14 mouse cellular contexts compared by ENCODE assay signal in the genomic region with DNA sequence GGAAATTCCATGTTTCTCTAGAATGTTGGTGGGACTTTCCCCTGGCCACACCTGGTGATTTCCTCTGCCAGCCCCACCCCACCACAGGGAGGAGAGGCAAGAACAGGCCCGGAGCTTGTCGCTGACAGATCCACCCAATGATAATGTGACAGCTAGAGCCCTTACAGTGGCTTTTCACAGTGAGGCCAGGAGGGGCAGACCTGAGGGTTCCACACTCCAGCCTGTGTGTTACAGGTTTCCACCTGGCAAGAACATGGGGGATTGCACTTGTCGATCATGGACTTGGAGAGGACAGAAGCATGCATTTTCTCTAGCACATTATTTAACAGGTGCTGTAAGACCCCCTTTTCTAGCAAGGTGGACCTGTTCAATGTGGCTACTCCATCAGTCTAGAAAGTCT. TPM values are rescaled to one million over a fixed set of nuclear protein-coding genes. Genes with fewer than 3 reads are reported as not detected.
DNase-seq lines count a peak whose midpoint lies in the region; ATAC-seq lines count a peak whose summit lies in the region.
"Had no signal": no experiment of that assay in that cellular context is flagged by ENCODE, and none has a peak within 500 bp of the region (broad histone marks: within the 10 kb centered on the region; RNA-seq: fewer than 3 reads in every experiment).

No protein-coding gene starts in this region.

- H3K4me1 ChIP-seq in intestine, embryonic 14.5 days (replicated peaks; ENCODE audit: control insufficient read depth, insufficient read depth, low read length), result 0 out of 2 replicates have a peak, but pooled peaks cover 8% of the 10 kb centered on the region
- 0 out of 2 replicates have a peak, but pooled peaks cover 9% of the 10 kb centered on the region for H3K4me1 ChIP-seq in stomach, embryonic 14.5 days (ENCODE audit: control insufficient read depth, insufficient read depth, low read length)
- H3K4me1 ChIP-seq: forebrain, embryonic 13.5 days had no signal

- DNase-seq in A20 (ENCODE audit: low read depth, low spot score), result peak; percentile 9
- peak; percentile 81 for DNase-seq in CD4-positive, CD25-positive, alpha-beta regulatory T cell, adult 2 months (ENCODE audit: low read depth, low spot score)
- DNase-seq in intestine, embryonic 14.5 days (ENCODE audit: low spot score), result no peak
- no peak for DNase-seq in cerebellum, adult 9-11 months
- DNase-seq in frontal cortex, postnatal 36 days (ENCODE audit: low spot score in 2 of 2), result no peak
- DNase-seq in cerebellum, postnatal 4 days (ENCODE audit: low spot score in 2 of 2), result no peak
- no peak for DNase-seq in right cerebral cortex, postnatal 14 days
- DNase-seq: adrenal gland, postnatal 25 days; cerebellum, adult 18-20 months; heart, postnatal 14 days; kidney, postnatal 10 days; liver, embryonic 13.5 days had no signal

- H3K36me3 ChIP-seq in intestine, embryonic 14.5 days (ENCODE audit: control insufficient read depth, insufficient read depth, low read length), result no peaks in the 10 kb centered on the region
- H3K36me3 ChIP-seq in stomach, embryonic 14.5 days (ENCODE audit: control insufficient read depth, insufficient read depth, low read length), result no peaks in the 10 kb centered on the region
- H3K36me3 ChIP-seq: liver, embryonic 13.5 days had no signal

- H3K27ac ChIP-seq in intestine, embryonic 14.5 days (ENCODE audit: low read depth), result no peak overlapping the region
- no peak overlapping the region for H3K27ac ChIP-seq in stomach, embryonic 14.5 days (ENCODE audit: low read length)
- H3K27ac ChIP-seq: forebrain, embryonic 13.5 days; liver, embryonic 13.5 days had no signal

- H3K4me2 ChIP-seq in intestine, embryonic 14.5 days (ENCODE audit: low read length), result no peak overlapping the region
- H3K4me2 ChIP-seq in stomach, embryonic 14.5 days (replicated peaks; ENCODE audit: low read depth, low read length), result 0 out of 2 replicates have a peak overlapping the region, but pooled peaks have one; percentile 60
- H3K4me2 ChIP-seq: forebrain, embryonic 13.5 days had no signal

- no peaks in the 10 kb centered on the region for H3K9me3 ChIP-seq in intestine, embryonic 14.5 days (ENCODE audit: control insufficient read depth, low read length)
- H3K9me3 ChIP-seq in stomach, embryonic 14.5 days (ENCODE audit: control insufficient read depth, low read depth, low read length), result no peaks in the 10 kb centered on the region
- H3K9me3 ChIP-seq: forebrain, embryonic 13.5 days; liver, embryonic 13.5 days had no signal

- ATAC-seq in intestine, embryonic 14.5 days (replicated peaks; ENCODE audit: low FRiP score, low TSS enrichment, low read depth), result peak; percentile 66; the same call in 1 of the 2 replicates
- ATAC-seq in stomach, embryonic 14.5 days (ENCODE audit: insufficient number of reproducible peaks, insufficient read depth, low FRiP score, low read depth), result 0 out of 2 replicates have a peak, but pooled peaks have one; percentile 39
- ATAC-seq: forebrain, embryonic 13.5 days had no signal

- 48% methylated on average over 3 of the region's 3 CpGs for WGBS in intestine, embryonic 14.5 days
- WGBS in stomach, embryonic 14.5 days, result 51% methylated on average over 3 of the region's 3 CpGs

- no peak overlapping the region for H3K9ac ChIP-seq in intestine, embryonic 14.5 days (ENCODE audit: low read length)
- H3K9ac ChIP-seq in stomach, embryonic 14.5 days (replicated peaks; ENCODE audit: low read depth, low read length), result no peak overlapping the region
- H3K9ac ChIP-seq: forebrain, embryonic 13.5 days; liver, embryonic 13.5 days had no signal

- no peak overlapping the region for H3K4me3 ChIP-seq in intestine, embryonic 14.5 days (ENCODE audit: low read depth, low read length)
- H3K4me3 ChIP-seq in stomach, embryonic 14.5 days (ENCODE audit: low read depth, low read length), result no peak overlapping the region
- H3K4me3 ChIP-seq: forebrain, embryonic 13.5 days; liver, embryonic 13.5 days had no signal

- no peaks in the 10 kb centered on the region for H3K27me3 ChIP-seq in intestine, embryonic 14.5 days (replicated peaks; ENCODE audit: control insufficient read depth, insufficient read depth, low read length)
- H3K27me3 ChIP-seq in stomach, embryonic 14.5 days (ENCODE audit: control insufficient read depth, insufficient read depth, low read length), result no peaks in the 10 kb centered on the region
- H3K27me3 ChIP-seq: forebrain, embryonic 13.5 days; liver, embryonic 13.5 days had no signal

RNA-seq across cellular contexts. Expression of gene Ikbke, which starts 0.9 kb away (rescaled TPM):
- 4.7 and 4.9 TPM in 2 replicates for polyA plus RNA-seq in intestine, embryonic 14.5 days (2014; fragmentation: Nextera tagmentation; extraction: Ambion mirVana)
- 4.5 and 6.1 TPM in 2 replicates for polyA plus RNA-seq in stomach, embryonic 14.5 days (2014; fragmentation: Nextera tagmentation; extraction: Ambion mirVana)

RNA-seq across cellular contexts. Expression of gene Rassf5, which starts 35.2 kb away (rescaled TPM):
- 2.7 and 2.9 TPM in 2 replicates for polyA plus RNA-seq in intestine, embryonic 14.5 days (2014; fragmentation: Nextera tagmentation; extraction: Ambion mirVana)
- 3.6 and 3.8 TPM in 2 replicates for polyA plus RNA-seq in stomach, embryonic 14.5 days (2014; fragmentation: Nextera tagmentation; extraction: Ambion mirVana)

Comparison
In these comparisons a context has a peak if more than half of its experiments do, and no peak if none do; other contexts are left out.
1. DNase-seq: peak in A20 (single experiment) and CD4-positive, CD25-positive, alpha-beta regulatory T cell, adult 2 months (single experiment); none in intestine, embryonic 14.5 days (single experiment), cerebellum, adult 9-11 months (single experiment), frontal cortex, postnatal 36 days (0 of 2), cerebellum, postnatal 4 days (0 of 2) and right cerebral cortex, postnatal 14 days (single experiment).